Mouse (Mus musculus): Measurements from ENCODE around the gene Podnl1. TPM values are rescaled to one million over a fixed set of nuclear protein-coding genes. Genes with fewer than 3 reads are reported as not detected.

Gene Podnl1
- polyA plus RNA-seq, 1 experiment from 2014 or later = 0.34 TPM

DNA sequence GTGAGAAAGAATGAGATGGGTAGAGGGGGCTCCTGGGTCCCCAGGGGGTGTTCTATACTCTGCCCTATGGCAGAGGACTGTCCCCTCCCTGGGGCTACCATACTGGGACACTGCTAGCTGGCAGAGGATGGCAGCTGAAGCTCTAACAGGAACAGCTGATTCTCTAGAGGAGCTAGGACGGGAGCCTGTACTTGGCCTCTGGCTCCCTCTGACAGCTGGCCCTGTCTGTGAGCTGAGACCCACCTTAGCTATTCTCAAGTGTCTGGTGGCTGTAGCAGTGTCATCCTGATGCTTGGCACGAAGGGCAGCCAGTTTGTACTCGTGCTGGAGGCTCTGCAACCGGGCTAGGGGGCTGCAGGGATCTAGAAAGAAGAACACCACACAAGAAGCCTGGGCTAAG lies 15.0 kb downstream of the Podnl1 start:
- no peak for ATAC-seq (ENCODE audit: low FRiP score, low TSS enrichment)
- peaks cover 84% of the 10 kb centered on the region for H3K36me3 ChIP-seq (ENCODE audit: control insufficient read depth, insufficient read depth, low read length)
- WGBS = 89% methylated on average over 4 of the region's 4 CpGs

DNA sequence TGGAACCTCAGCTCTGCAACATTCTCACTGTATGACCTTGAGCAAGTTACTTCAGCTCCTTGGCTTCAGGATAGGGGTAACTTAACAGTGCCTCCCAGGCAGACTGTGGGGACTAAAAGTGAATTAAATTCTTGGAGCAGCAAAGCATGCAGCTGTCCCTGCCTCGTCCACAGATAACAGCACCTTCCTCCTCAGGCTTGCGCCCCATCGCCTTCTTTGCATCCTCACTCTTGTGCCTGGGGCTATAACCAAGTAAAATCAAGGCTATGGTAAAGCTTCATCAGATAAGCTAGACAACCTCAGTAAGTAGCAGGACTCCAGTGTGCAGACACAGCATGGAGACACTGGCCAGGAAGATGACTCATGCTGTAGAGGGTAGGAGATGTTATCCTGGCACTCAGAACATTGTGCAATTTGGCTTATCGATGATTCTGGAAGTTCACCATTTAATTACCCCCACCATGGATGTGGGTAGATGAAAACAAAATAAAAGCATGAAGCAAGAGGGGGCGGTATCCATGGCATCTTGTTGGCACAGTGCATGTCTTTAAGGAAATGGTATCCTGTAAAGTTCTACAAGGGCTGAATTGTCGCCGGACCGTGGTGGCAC lies 19.0 kb downstream of the Podnl1 start:
- no peak overlapping the region for H3K27ac ChIP-seq (ENCODE audit: low read depth, low read length)
- H3K9ac ChIP-seq (ENCODE audit: low read depth, low read length) = no peak overlapping the region
- H3K36me3 ChIP-seq (ENCODE audit: control insufficient read depth, insufficient read depth, low read length) = peaks cover 45% of the 10 kb centered on the region
- peaks cover 10% of the 10 kb centered on the region for H3K4me1 ChIP-seq (ENCODE audit: control insufficient read depth, insufficient read depth, low read length)
- H3K4me3 ChIP-seq (ENCODE audit: low read length) = no peak overlapping the region
- no peak for ATAC-seq (ENCODE audit: low FRiP score, low TSS enrichment)
- H3K4me2 ChIP-seq (replicated peaks; ENCODE audit: low read depth, low read length) = no peak overlapping the region
- 91% methylated on average over 8 of the region's 8 CpGs for WGBS
- H3K27me3 ChIP-seq (ENCODE audit: control insufficient read depth, insufficient read depth, low read length) = no peaks in the 10 kb centered on the region
- H3K9me3 ChIP-seq (ENCODE audit: control insufficient read depth, low read length) = no peaks in the 10 kb centered on the region

More for the DNA sequence above, 15.0 kb downstream of the Podnl1 start:
- Histone ChIP-seq H3K4me2 (replicated peaks; ENCODE audit: low read depth, low read length) (no peak overlapping the region), H3K9ac (ENCODE audit: low read depth, low read length) (no peak overlapping the region), H3K4me1 (ENCODE audit: control insufficient read depth, insufficient read depth, low read length) (no peaks in the 10 kb centered on the region), H3K4me3 (ENCODE audit: low read length) (no peak overlapping the region), H3K9me3 (ENCODE audit: control insufficient read depth, low read length) (no peaks in the 10 kb centered on the region), H3K27ac (ENCODE audit: low read depth, low read length) (no peak overlapping the region), H3K27me3 (ENCODE audit: control insufficient read depth, insufficient read depth, low read length) (no peaks in the 10 kb centered on the region)

DNA sequence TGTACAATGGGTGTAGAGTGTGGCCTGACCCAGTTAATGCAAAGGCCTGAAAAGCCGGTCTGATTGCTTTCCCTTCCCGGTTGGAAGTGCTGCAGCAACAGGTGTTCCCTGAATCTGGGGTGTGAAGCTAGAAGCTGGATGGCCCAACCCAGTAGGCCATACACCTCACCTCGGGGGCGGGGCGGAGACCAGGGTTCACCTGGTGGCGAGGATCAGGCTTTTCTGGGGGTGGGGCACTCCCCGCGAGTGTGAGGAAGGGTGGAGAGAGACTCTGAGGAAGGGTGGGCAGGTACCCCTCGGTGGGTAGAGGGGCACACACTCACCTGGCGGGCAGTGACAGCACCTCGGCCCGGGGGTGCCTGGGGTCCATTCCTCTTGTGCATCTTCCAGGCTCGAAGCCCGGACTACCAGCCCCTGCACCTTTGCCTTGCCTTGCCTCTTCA lies 21.6 kb downstream of the Podnl1 start:
- H3K4me1 ChIP-seq (ENCODE audit: control insufficient read depth, insufficient read depth, low read length) = peaks cover 10% of the 10 kb centered on the region
- no peak overlapping the region for H3K27ac ChIP-seq (ENCODE audit: low read depth, low read length)
- H3K36me3 ChIP-seq (ENCODE audit: control insufficient read depth, insufficient read depth, low read length) = peaks cover 23% of the 10 kb centered on the region
- no peaks in the 10 kb centered on the region for H3K27me3 ChIP-seq (ENCODE audit: control insufficient read depth, insufficient read depth, low read length)
- H3K4me2 ChIP-seq (replicated peaks; ENCODE audit: low read depth, low read length) = peak overlapping the region; percentile 83
- no peak; the same call in 1 of the 2 replicates for ATAC-seq (ENCODE audit: low FRiP score, low TSS enrichment)
- peak overlapping the region; percentile 47 for H3K4me3 ChIP-seq (ENCODE audit: low read length)
- peak overlapping the region; percentile 68 for H3K9ac ChIP-seq (ENCODE audit: low read depth, low read length)
- 8% methylated on average over 14 of the region's 14 CpGs for WGBS
- no peaks in the 10 kb centered on the region for H3K9me3 ChIP-seq (ENCODE audit: control insufficient read depth, low read length)

DNA sequence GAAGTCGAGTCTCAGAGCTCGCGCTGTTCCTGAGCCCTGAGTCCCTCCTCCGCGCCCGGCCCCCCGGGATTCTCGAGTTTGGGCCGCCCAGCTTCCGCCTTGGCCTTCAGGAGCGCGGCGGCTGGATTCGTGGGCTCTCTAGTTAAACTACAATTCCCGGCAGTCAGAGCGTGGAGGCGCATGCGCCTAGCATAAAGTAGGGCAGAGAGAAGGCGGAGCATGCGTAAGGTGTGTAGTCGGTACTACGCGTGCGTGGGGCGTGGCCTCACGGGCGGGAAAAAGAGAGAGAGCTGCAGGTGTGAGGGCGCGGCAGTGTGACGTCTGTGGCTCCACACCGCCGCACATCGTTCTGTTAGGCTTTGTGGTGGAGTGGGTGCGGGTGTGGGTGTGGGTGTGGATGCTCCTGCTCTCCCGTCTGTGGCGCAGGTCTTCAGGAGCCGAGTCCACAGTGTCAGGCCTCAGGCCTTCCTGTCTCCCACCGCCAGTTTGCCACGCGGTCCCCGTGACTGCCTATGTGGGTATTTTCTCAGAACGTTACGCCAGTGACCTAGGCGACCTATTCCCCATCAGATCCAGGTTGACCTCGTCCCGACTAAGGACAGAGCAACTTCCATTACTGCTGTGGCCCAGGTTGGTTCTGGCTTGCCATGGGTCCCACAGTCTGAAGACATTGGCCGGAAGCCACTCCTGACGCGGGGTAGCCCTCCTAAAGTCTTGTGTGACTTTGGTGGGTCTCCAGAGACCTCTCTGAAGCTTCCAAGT lies 22.2 kb downstream of the Podnl1 start, which contains the start of the genes Cc2d1a and 4930432K21Rik:
Gene Cc2d1a (minus strand): TSS at position 168 of the 762 bp plus-strand sequence.
Gene 4930432K21Rik (plus strand): TSS at position 257 of the 762 bp plus-strand sequence.
- ATAC-seq (ENCODE audit: low FRiP score, low TSS enrichment) = peak; percentile 90
- Histone ChIP-seq H3K4me2 (replicated peaks; ENCODE audit: low read depth, low read length) (peak within 1 kb of the TSS; percentile 83), H3K4me1 (ENCODE audit: control insufficient read depth, insufficient read depth, low read length) (peaks cover 10% of the 10 kb centered on the region), H3K36me3 (ENCODE audit: control insufficient read depth, insufficient read depth, low read length) (peaks cover 17% of the 10 kb centered on the region), H3K4me3 (ENCODE audit: low read length) (peak within 1 kb of the TSS; percentile 47), H3K27ac (ENCODE audit: low read depth, low read length) (no peak within 1 kb of the TSS), H3K27me3 (ENCODE audit: control insufficient read depth, insufficient read depth, low read length) (no peaks in the 10 kb centered on the region), H3K9me3 (ENCODE audit: control insufficient read depth, low read length) (no peaks in the 10 kb centered on the region), H3K9ac (ENCODE audit: low read depth, low read length) (peak within 1 kb of the TSS; percentile 68)
- 14% methylated on average over 48 of the region's 49 CpGs for WGBS

DNA sequence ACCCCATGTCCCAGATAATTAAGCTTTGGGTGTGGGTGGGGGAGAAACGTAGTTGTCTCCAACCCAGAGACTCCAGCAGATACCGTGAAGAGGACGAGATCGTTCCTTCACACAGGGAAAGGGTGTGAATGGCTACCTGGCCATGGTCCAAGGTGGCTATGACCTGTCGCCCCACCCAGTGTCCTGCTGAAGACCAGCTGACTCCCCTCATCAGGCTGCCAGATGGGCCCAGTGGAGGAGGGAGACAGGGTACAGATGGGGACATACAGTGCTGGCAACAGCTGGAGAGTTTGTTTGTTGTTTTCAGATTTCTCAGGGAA lies 22.7 kb downstream of the Podnl1 start:
- no peak overlapping the region for H3K9ac ChIP-seq (ENCODE audit: low read depth, low read length)

DNA sequence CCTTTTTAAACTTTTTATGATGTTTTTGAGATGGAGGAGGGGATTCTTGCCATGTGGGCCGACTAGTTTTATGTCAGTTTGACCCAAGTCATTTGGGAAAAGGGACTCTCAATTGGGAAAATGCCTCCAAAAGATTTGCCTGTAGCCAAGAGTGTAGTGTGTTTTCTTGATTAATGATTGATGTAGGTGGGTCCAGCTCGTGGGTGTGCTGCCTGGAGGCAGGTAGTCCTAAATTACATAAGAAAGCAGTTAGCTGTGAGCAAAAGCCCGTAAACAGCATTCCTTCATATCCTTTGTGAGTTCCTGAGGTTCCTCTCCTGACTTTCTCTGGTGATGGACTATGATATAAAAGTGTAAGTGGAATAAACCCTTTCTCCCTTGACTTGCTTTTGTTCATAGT lies 23.4 kb downstream of the Podnl1 start:
- H3K27me3 ChIP-seq (ENCODE audit: control insufficient read depth, insufficient read depth, low read length) = no peaks in the 10 kb centered on the region
- H3K36me3 ChIP-seq (ENCODE audit: control insufficient read depth, insufficient read depth, low read length) = peaks cover 5% of the 10 kb centered on the region; the same call in 1 of the 2 replicates
- no peak for ATAC-seq (ENCODE audit: low FRiP score, low TSS enrichment)
- no peak overlapping the region for H3K27ac ChIP-seq (ENCODE audit: low read depth, low read length)
- H3K4me2 ChIP-seq (replicated peaks; ENCODE audit: low read depth, low read length) = no peak overlapping the region; the same call in 1 of the 2 replicates
- H3K9ac ChIP-seq (ENCODE audit: low read depth, low read length) = no peak overlapping the region
- peaks cover 10% of the 10 kb centered on the region for H3K4me1 ChIP-seq (ENCODE audit: control insufficient read depth, insufficient read depth, low read length)
- H3K9me3 ChIP-seq (ENCODE audit: control insufficient read depth, low read length) = no peaks in the 10 kb centered on the region
- H3K4me3 ChIP-seq (ENCODE audit: low read length) = no peak overlapping the region
- WGBS = 49% methylated on average over 3 of the region's 3 CpGs

More for the DNA sequence above, 22.7 kb downstream of the Podnl1 start:
- H3K4me3 ChIP-seq (ENCODE audit: low read length) = peak overlapping the region; percentile 47
- H3K27me3 ChIP-seq (ENCODE audit: control insufficient read depth, insufficient read depth, low read length) = no peaks in the 10 kb centered on the region
- no peaks in the 10 kb centered on the region for H3K9me3 ChIP-seq (ENCODE audit: control insufficient read depth, low read length)
- 94% methylated on average over 5 of the region's 5 CpGs for WGBS
- no peak for ATAC-seq (ENCODE audit: low FRiP score, low TSS enrichment)
- H3K27ac ChIP-seq (ENCODE audit: low read depth, low read length) = no peak overlapping the region
- peaks cover 12% of the 10 kb centered on the region for H3K36me3 ChIP-seq (ENCODE audit: control insufficient read depth, insufficient read depth, low read length)
- peaks cover 10% of the 10 kb centered on the region for H3K4me1 ChIP-seq (ENCODE audit: control insufficient read depth, insufficient read depth, low read length)
- peak overlapping the region; percentile 83 for H3K4me2 ChIP-seq (replicated peaks; ENCODE audit: low read depth, low read length)

DNA sequence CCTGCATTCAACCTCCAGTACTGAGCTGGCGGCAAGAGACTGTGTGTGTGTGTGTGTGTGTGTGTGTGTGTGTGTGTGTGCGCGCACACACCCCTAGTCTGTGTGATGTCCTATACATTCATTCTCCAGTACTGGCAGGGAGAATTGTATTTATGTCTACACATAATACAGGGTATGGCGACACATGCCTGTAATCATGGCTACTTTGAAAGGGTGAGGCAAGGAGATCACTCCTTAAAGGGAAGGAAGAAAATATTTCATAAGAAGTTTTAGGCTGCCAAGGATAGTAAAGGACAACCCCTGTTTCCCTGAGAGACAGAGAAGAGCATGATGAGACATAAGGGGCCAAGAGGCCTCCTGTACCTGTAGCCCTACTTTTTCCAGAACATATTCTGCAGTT lies 31.8 kb downstream of the Podnl1 start:
- no peak overlapping the region for H3K9ac ChIP-seq (ENCODE audit: low read depth, low read length)
- no peaks in the 10 kb centered on the region for H3K27me3 ChIP-seq (ENCODE audit: control insufficient read depth, insufficient read depth, low read length)
- no peak overlapping the region for H3K4me3 ChIP-seq (ENCODE audit: low read length)
- H3K27ac ChIP-seq (ENCODE audit: low read depth, low read length) = no peak overlapping the region
- H3K4me2 ChIP-seq (replicated peaks; ENCODE audit: low read depth, low read length) = no peak overlapping the region
- H3K9me3 ChIP-seq (ENCODE audit: control insufficient read depth, low read length) = no peaks in the 10 kb centered on the region
- no peaks in the 10 kb centered on the region for H3K36me3 ChIP-seq (ENCODE audit: control insufficient read depth, insufficient read depth, low read length)
- H3K4me1 ChIP-seq (ENCODE audit: control insufficient read depth, insufficient read depth, low read length) = no peaks in the 10 kb centered on the region
- WGBS = 91% methylated on average over 4 of the region's 4 CpGs
- ATAC-seq (ENCODE audit: low FRiP score, low TSS enrichment) = no peak

DNA sequence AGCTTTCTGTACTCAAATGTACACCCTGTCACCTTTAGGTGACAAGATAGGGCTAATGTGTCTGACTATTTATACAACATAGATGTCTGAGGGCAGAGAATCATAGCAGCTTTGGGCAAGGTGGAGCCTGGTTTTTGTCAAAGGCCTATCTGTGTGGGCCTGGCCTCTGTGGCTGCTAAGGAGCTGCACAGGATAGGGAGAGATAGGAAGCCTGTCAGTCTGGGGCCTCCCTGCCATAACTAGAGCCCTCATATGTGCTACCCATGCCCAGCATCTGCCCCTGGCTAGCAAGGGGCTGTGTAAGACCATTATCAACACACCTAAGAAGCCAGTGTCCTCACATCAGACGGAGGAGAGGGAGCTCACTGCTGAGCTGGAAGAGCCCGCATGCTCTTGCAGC lies 41.9 kb downstream of the Podnl1 start:
- Histone ChIP-seq H3K9ac (ENCODE audit: low read depth, low read length) (no peak overlapping the region), H3K4me1 (ENCODE audit: control insufficient read depth, insufficient read depth, low read length) (no peaks in the 10 kb centered on the region), H3K27ac (ENCODE audit: low read depth, low read length) (no peak overlapping the region), H3K27me3 (ENCODE audit: control insufficient read depth, insufficient read depth, low read length) (no peaks in the 10 kb centered on the region), H3K9me3 (ENCODE audit: control insufficient read depth, low read length) (no peaks in the 10 kb centered on the region), H3K36me3 (ENCODE audit: control insufficient read depth, insufficient read depth, low read length) (peaks cover 25% of the 10 kb centered on the region), H3K4me2 (replicated peaks; ENCODE audit: low read depth, low read length) (no peak overlapping the region), H3K4me3 (ENCODE audit: low read length) (no peak overlapping the region)
- 96% methylated on average over 2 of the region's 2 CpGs for WGBS
- ATAC-seq (ENCODE audit: low FRiP score, low TSS enrichment) = no peak

DNA sequence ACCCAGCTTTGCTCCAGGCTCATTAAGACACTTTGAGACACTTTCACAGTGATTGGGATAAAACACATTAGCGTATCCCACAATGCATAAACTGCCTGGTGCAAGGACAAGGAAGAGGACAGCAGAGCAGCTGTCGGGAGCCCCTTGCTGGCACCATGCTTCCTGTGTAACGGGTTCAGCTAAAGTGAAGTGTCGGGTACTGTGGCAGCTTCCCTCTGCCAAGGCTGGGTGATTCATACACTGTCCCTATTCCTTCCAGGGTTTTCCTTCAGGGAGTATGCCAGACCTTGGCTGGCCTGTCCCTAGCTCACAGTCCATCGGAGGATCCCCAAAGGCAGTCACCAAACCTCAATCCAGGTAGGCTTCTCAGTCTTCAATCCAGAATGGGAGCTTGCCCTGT lies 44.3 kb downstream of the Podnl1 start:
- H3K27me3 ChIP-seq (ENCODE audit: control insufficient read depth, insufficient read depth, low read length) = no peaks in the 10 kb centered on the region
- ATAC-seq (ENCODE audit: low FRiP score, low TSS enrichment) = no peak
- no peak overlapping the region for H3K27ac ChIP-seq (ENCODE audit: low read depth, low read length)
- H3K4me1 ChIP-seq (ENCODE audit: control insufficient read depth, insufficient read depth, low read length) = no peaks in the 10 kb centered on the region
- WGBS = 94% methylated on average over 5 of the region's 5 CpGs
- H3K4me2 ChIP-seq (replicated peaks; ENCODE audit: low read depth, low read length) = no peak overlapping the region
- no peak overlapping the region for H3K9ac ChIP-seq (ENCODE audit: low read depth, low read length)
- no peaks in the 10 kb centered on the region for H3K9me3 ChIP-seq (ENCODE audit: control insufficient read depth, low read length)
- peaks cover 41% of the 10 kb centered on the region for H3K36me3 ChIP-seq (ENCODE audit: control insufficient read depth, insufficient read depth, low read length)
- no peak overlapping the region for H3K4me3 ChIP-seq (ENCODE audit: low read length)
